Mouse (Mus musculus) forebrain, embryonic 10.5 days (tissue): ENCODE results near the gene Lrig1. TPM values are rescaled to one million over a fixed set of nuclear protein-coding genes. Genes with fewer than 3 reads are reported as not detected.

Experiments
- DNase-seq: peaks from one replicate; pipeline ENCODE4 v3.0.0-alpha.2; 2017; ENCODE audit warnings: low spot score; ENCODE audit errors: extremely low spot score
- H3K27ac ChIP-seq: fragments of 300-500 bp; sonication (generic); 2 replicates; pipeline ENCODE4 v1.5.1; 2016; ENCODE audit warnings: mild to moderate bottlenecking
- H3K27me3 ChIP-seq: fragments of 300-500 bp; sonication (generic); 2 replicates; pipeline ENCODE4 v1.6.1; 2016; ENCODE audit warnings: mild to moderate bottlenecking; ENCODE audit not compliant: poor library complexity, severe bottlenecking
- H3K36me3 ChIP-seq: fragments of 300-500 bp; sonication (generic); replicated peaks from 2 replicates; pipeline ENCODE4 v1.6.1; 2016; ENCODE audit warnings: mild to moderate bottlenecking, moderate library complexity
- H3K4me1 ChIP-seq: fragments of 300-500 bp; sonication (generic); 2 replicates; pipeline ENCODE4 v1.6.1; 2016
- H3K4me3 ChIP-seq: fragments of 300-500 bp; sonication (generic); 2 replicates; pipeline ENCODE4 v1.5.1; 2016; ENCODE audit warnings: mild to moderate bottlenecking, moderate library complexity
- H3K9me3 ChIP-seq: fragments of 300-500 bp; sonication (generic); 2 replicates; pipeline ENCODE4 v1.6.1; 2016; ENCODE audit warnings: mild to moderate bottlenecking, moderate library complexity
- WGBS: fragments of 180-500 bp; shearing (Covaris S2); methylation state at CpG from one replicate; pipeline ENCODE4 v1.1.7; 2016; 5-methylcytosine and 5-hydroxymethylcytosine counted together
- polyA plus RNA-seq: library from polyadenylated mRNA; unstranded; fragments of >200 nt; fragmentation: Nextera tagmentation; extraction: Ambion mirVana; gene quantifications from 2 replicates; pipeline ENCODE4 v1.2.1, GENCODE M21; 2016

Lrig1 gene
- polyA plus RNA-seq, 1 experiment from 2014 or later: 20.6 TPM

DNA sequence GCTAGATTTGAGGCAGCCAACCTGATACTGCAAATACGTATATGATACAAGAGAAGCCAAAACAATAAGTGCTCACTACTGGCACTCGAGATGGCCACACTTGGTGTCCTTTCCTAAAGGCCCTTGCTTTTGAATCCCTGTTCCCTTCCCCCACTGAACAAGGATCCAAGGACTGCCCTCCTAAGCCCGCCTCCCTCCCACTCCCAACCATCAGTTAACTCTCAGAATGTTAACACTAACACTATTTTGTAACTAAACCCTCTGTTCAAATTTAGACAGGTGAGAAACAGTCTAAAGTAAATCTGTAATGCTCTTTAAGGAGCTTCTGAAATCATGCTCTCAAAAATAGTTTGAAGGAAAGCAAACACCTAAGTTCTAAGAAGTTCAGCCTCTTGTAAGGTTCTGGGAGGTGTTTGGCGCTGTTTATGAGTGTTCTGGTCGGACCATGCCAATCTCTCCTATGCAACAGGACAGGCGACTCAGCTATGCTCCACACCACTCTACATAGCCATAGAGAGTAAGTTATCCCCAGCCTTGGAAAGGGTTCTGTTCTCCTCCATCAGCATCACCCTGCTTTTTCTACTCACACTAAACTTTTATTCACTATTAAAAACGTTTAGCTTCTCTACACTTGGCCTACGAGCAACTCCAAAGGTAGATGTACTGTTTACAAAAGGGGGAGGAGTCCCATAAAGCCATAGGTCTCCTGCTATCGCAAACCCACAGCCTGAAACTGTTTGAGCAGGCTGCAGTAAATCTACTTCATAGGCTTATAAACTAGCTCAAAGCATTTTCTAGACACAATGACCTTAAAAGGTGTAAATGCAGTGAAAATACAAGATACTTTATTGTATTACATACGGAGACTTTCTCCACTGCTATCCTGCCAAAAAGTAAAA, 3.5 kb downstream of the Lrig1 start:
- Histone ChIP-seq H3K27me3 (no peaks in the 10 kb centered on the region), H3K4me1 (peaks cover 99% of the 10 kb centered on the region), H3K27ac (peak overlapping the region; percentile 31; the same call in 1 of the 2 replicates), H3K4me3 (peak overlapping the region; percentile 98), H3K9me3 (no peaks in the 10 kb centered on the region), H3K36me3 (0 out of 2 replicates have a peak, but pooled peaks cover 3% of the 10 kb centered on the region)
- DNase-seq: no peak
- WGBS: 58% methylated on average over 10 of the region's 10 CpGs

DNA sequence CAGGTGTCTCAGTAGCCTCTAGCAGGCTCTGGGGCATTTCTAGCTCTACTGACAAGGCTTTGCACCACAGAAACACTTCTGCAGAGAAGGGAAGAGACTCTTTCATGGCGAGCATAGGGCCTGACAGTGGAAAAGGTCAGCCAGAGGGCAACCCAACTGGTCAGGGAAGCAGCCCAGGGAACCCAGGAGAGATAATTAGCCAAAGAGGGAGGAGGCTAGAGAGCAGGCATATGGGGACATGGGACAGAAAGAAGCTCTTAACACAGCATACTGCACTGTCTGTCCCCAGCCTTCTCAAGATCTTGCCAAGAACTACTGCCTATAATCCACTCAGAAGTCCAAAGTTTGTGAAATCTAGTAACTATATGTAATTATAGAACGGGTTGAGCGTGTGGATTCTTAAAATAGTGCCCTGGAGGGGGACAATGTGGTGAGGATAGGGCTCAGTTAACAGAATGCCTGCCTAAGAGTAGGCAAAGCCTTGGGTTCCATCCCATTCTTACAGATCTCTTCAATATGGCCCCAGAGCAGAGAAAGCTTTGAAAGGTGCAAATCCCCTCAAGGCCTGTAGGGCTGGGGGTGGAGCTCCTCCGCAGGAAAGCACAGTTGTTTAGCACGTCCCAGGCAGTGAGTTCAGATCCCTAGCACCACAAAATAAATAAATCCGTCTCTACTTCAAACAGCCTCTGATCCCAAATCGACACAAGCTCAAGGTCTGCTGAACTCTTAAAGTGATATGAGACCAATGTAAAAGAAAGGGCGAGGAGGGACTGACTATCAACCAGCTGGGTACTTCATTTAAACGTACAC, 4.6 kb downstream of the Lrig1 start:
- Histone ChIP-seq H3K4me3 (peak overlapping the region; percentile 98; the same call in 1 of the 2 replicates), H3K36me3 (0 out of 2 replicates have a peak, but pooled peaks cover 3% of the 10 kb centered on the region), H3K4me1 (peaks cover 99% of the 10 kb centered on the region), H3K9me3 (no peaks in the 10 kb centered on the region), H3K27ac (peak overlapping the region; percentile 54; the same call in 1 of the 2 replicates), H3K27me3 (no peaks in the 10 kb centered on the region)
- no peak for DNase-seq
- 49% methylated on average over 9 of the region's 9 CpGs for WGBS

DNA sequence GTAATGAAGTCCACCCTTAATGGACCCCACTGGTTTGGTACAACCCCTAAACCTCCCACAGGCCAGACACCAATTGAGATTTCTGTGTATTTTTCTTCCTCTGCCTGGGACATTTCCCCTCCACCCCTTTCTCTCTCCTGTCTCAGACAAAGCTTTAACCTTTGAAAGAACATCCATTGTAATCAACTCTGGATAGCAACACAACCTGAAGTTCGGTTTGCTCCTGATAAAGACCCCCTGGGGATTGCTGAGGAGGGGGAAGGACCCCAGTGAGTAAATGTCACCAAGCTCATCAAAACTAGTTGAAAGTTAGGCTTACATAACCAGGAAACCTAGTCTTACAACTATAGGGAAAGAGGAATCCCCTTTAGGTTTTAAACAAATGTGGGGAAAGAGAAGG, 5.5 kb downstream of the Lrig1 start:
- Histone ChIP-seq H3K9me3 (no peaks in the 10 kb centered on the region), H3K4me1 (peaks cover 100% of the 10 kb centered on the region), H3K36me3 (0 out of 2 replicates have a peak, but pooled peaks cover 3% of the 10 kb centered on the region), H3K27me3 (no peaks in the 10 kb centered on the region), H3K27ac (no peak overlapping the region), H3K4me3 (peak overlapping the region; percentile 98; the same call in 1 of the 2 replicates)
- WGBS: 12% methylated on average over 1 of the region's 1 CpGs
- DNase-seq: no peak

- DNase-seq: no peak
- H3K27me3 ChIP-seq: no peaks in the 10 kb centered on the region
- H3K4me1 ChIP-seq: peaks cover 100% of the 10 kb centered on the region
- 0 out of 2 replicates have a peak, but pooled peaks cover 3% of the 10 kb centered on the region for H3K36me3 ChIP-seq
- H3K27ac ChIP-seq: 0 out of 2 replicates have a peak overlapping the region, but pooled peaks have one; percentile 16
- no peak overlapping the region for H3K4me3 ChIP-seq
- 70% methylated on average over 9 of the region's 9 CpGs for WGBS
- no peaks in the 10 kb centered on the region for H3K9me3 ChIP-seq
These were observed 6.9 kb downstream of the Lrig1 start for GRCm38 (mm10) chr6:94693091-94693490.

DNA sequence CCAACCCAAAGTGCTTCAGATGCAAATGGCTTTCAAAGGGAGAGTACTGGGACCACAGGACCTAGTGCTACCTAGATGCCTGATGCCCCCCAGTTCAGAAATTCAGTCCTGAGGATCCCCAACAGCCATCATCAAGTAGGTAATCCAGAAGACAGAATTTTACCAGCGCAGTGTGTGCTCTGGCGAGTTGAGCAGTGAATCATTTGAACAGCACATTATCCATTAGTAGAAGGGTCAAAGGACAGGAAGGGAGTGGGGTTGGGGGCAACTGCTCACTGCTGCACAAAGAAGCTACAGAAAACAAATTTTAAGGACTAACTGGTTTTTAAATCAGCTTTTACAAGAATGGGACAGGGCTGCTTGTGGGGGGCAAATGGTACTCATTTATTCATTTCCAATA, 8.0 kb downstream of the Lrig1 start:
- no peak for DNase-seq
- Histone ChIP-seq H3K27ac (peak overlapping the region; percentile 48; the same call in 1 of the 2 replicates), H3K27me3 (no peaks in the 10 kb centered on the region), H3K9me3 (no peaks in the 10 kb centered on the region), H3K36me3 (0 out of 2 replicates have a peak, but pooled peaks cover 3% of the 10 kb centered on the region), H3K4me3 (peak overlapping the region; percentile 12; the same call in 1 of the 2 replicates), H3K4me1 (peaks cover 100% of the 10 kb centered on the region)
- WGBS: 31% methylated on average over 2 of the region's 2 CpGs

GRCm38 (mm10) chr6:94690247-94690646, 9.7 kb downstream of the Lrig1 start:
- peaks cover 99% of the 10 kb centered on the region for H3K4me1 ChIP-seq
- H3K9me3 ChIP-seq: no peaks in the 10 kb centered on the region
- H3K27ac ChIP-seq: no peak overlapping the region
- no peaks in the 10 kb centered on the region for H3K27me3 ChIP-seq
- 77% methylated on average over 7 of the region's 7 CpGs for WGBS
- DNase-seq: no peak
- H3K4me3 ChIP-seq: no peak overlapping the region
- H3K36me3 ChIP-seq: 0 out of 2 replicates have a peak, but pooled peaks cover 3% of the 10 kb centered on the region

DNA sequence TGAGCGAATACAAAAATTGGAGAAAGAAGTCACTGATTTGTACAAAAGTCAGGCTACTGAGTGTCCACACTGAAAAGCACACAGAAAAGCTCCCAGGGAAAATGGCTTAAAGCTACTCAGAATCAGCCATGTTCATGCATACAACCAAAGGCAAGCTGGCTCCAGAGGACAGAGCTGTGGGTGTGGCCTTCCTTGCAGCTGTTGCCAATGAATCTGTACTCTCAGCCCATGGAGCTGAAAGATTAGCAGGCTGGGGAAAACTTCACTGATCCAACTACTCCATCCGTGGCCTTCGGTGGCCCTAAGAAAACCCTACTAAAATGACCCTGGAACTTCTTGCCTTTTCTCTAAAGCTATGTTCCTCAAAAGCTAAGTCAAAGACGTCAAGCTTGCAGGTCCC, 11.2 kb downstream of the Lrig1 start:
- H3K27ac ChIP-seq: no peak overlapping the region
- 69% methylated on average over 4 of the region's 4 CpGs for WGBS
- H3K9me3 ChIP-seq: no peaks in the 10 kb centered on the region
- H3K27me3 ChIP-seq: no peaks in the 10 kb centered on the region
- no peak for DNase-seq
- H3K4me3 ChIP-seq: no peak overlapping the region
- H3K36me3 ChIP-seq: peaks cover 7% of the 10 kb centered on the region
- H3K4me1 ChIP-seq: peaks cover 99% of the 10 kb centered on the region

GRCm38 (mm10) chr6:94686048-94686447, 13.9 kb downstream of the Lrig1 start:
- no peak for DNase-seq
- H3K36me3 ChIP-seq: peaks cover 12% of the 10 kb centered on the region
- 76% methylated on average over 6 of the region's 6 CpGs for WGBS
- H3K27ac ChIP-seq: no peak overlapping the region
- H3K4me3 ChIP-seq: no peak overlapping the region
- H3K9me3 ChIP-seq: no peaks in the 10 kb centered on the region
- H3K27me3 ChIP-seq: no peaks in the 10 kb centered on the region
- peaks cover 99% of the 10 kb centered on the region for H3K4me1 ChIP-seq

DNA sequence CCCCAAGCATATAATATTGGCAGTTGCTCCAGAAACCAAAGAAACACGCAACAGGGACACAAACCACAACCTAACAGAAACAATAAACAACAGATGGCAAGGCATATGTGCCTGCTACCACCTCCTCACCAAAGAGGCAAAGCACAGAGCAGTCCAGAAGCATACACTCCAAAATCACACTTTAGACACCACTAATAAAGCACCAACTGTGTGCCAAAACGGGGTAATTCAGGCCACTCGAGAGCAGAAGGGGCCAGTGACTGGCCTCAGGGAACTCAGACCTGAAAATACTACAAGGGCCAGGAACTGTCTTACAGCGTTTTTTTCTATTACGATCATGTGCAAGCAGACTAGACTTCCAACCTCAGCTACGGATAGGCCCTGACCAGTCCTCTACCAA, 14.3 kb downstream of the Lrig1 start:
- H3K4me1 ChIP-seq: peaks cover 99% of the 10 kb centered on the region
- no peak overlapping the region for H3K27ac ChIP-seq

DNA sequence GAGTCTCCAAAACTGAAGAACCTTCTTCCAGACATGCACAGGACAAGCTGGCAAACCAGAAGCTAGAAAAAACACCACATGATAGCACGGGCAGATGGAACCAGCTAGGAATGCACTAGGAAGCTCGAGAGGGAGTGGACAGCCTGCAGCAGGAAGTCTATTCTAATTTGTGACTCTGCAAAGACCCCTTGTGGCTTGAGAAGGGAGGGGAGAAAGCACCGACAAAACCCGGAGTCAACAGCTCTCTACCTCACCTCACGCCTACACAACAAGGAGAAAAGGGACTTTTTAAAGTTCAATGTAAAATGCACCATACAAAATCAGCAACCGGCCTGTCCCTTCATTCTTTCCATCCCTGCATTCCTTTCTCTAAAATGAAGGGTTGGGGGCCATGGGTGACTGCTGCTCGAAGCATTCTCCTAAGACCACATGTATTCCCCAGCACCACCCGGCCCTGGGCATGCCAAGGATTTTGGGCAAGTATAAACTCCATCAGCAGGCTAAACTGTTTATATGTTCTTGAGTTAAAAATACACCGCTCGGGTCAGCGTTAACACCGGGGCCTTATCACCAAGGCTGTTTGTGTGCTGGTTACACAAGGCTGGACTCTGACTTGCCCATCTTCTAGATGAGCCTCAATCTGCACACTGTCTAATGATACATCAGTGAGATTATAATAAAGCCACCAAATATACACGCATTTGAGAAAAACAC, 15.0 kb downstream of the Lrig1 start:
- H3K36me3 ChIP-seq: peaks cover 12% of the 10 kb centered on the region
- peaks cover 99% of the 10 kb centered on the region for H3K4me1 ChIP-seq
- 61% methylated on average over 13 of the region's 13 CpGs for WGBS
- H3K9me3 ChIP-seq: no peaks in the 10 kb centered on the region
- no peaks in the 10 kb centered on the region for H3K27me3 ChIP-seq
- no peak for DNase-seq
- no peak overlapping the region for H3K4me3 ChIP-seq
- H3K27ac ChIP-seq: peak overlapping the region; percentile 59; the same call in 1 of the 2 replicates

More for the DNA sequence above, 14.3 kb downstream of the Lrig1 start:
- Histone ChIP-seq H3K4me3 (no peak overlapping the region), H3K27me3 (no peaks in the 10 kb centered on the region), H3K36me3 (peaks cover 12% of the 10 kb centered on the region), H3K9me3 (no peaks in the 10 kb centered on the region)
- 79% methylated on average over 6 of the region's 6 CpGs for WGBS
- DNase-seq: no peak

DNA sequence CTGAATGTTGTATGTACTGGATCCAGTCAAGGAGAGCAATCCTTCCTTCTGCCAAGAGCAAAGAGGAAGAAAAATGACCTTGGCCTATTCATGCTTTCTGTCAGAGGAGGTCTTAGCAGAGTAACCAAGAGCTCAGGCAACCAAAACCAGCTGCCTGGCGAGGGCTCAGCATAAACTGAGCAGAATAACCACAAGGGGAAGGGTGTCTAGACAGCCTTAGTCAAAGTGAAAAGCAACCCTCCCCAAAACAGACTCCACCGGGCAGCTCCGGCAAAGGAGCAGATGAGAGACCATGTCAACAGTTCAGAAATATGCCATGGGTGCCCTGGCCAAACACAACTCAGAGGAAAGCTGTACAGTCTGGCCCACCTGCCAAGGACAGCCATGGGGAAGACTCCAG, 16.3 kb downstream of the Lrig1 start:
- H3K27ac ChIP-seq: peak overlapping the region; percentile 59; the same call in 1 of the 2 replicates
- H3K4me3 ChIP-seq: no peak overlapping the region
- H3K27me3 ChIP-seq: no peaks in the 10 kb centered on the region
- H3K9me3 ChIP-seq: no peaks in the 10 kb centered on the region
- no peak for DNase-seq
- H3K36me3 ChIP-seq: peaks cover 12% of the 10 kb centered on the region
- WGBS: 91% methylated on average over 3 of the region's 3 CpGs
- H3K4me1 ChIP-seq: peaks cover 99% of the 10 kb centered on the region

- Histone ChIP-seq H3K27me3 (no peaks in the 10 kb centered on the region), H3K4me1 (peaks cover 99% of the 10 kb centered on the region), H3K4me3 (no peak overlapping the region), H3K36me3 (peaks cover 12% of the 10 kb centered on the region), H3K27ac (peak overlapping the region; percentile 65), H3K9me3 (no peaks in the 10 kb centered on the region)
- WGBS: 60% methylated on average over 6 of the region's 6 CpGs
- no peak for DNase-seq
These were observed 17.7 kb downstream of the Lrig1 start for GRCm38 (mm10) chr6:94682270-94682618.
